Mouse (Mus musculus): Measurements from ENCODE around the gene Gm4858.
A peak's percentile ranks its signal among the peaks of the same experiment; 100 is the strongest.
"Not testable (repeated sequence)": the region's sequence is repeated elsewhere in the genome, so short reads cannot be mapped to it uniquely, and the experiment has no call there.

Gene Gm4858

GRCm38 (mm10) chr3:93068523-93068922, at the start of gene Gm4858:
Gene Gm4858, plus strand, starts transcription at chr3:93068823.
- not testable (repeated sequence) for DNase-seq (ENCODE audit: low spot score in 2 of 2)

GRCm38 (mm10) chr3:93018960-93019359, 49.7 kb upstream of the Gm4858 start, which contains the start of gene Lce1m:
Gene Lce1m, minus strand, starts transcription at chr3:93019060.
- no peak for DNase-seq (ENCODE audit: low spot score in 2 of 2)

GRCm38 (mm10) chr3:93021171-93021570, 47.5 kb upstream of the Gm4858 start:
- no peak for DNase-seq (ENCODE audit: low spot score in 2 of 2)

GRCm38 (mm10) chr3:93023411-93024184, 45.0 kb upstream of the Gm4858 start:
- DNase-seq (ENCODE audit: low spot score in 2 of 2): no peak

- no peak for DNase-seq (ENCODE audit: low spot score in 2 of 2)
These were observed 43.1 kb upstream of the Gm4858 start for GRCm38 (mm10) chr3:93025486-93025885.

- DNase-seq (ENCODE audit: low spot score in 2 of 2): peak in 1 of 2 experiments; percentile 62
These were observed 37.2 kb upstream of the Gm4858 start for GRCm38 (mm10) chr3:93031450-93031849.

- no peak for DNase-seq (ENCODE audit: low spot score in 2 of 2)
These were observed 18.4 kb upstream of the Gm4858 start for GRCm38 (mm10) chr3:93050182-93050581.

GRCm38 (mm10) chr3:93052826-93053474, 15.7 kb upstream of the Gm4858 start:
- no peak for DNase-seq (ENCODE audit: low spot score in 2 of 2)

- no peak for DNase-seq (ENCODE audit: low spot score in 2 of 2)
These were observed 18.0 kb downstream of the Gm4858 start for GRCm38 (mm10) chr3:93086631-93087030.

- peak in 1 of 2 experiments; percentile 8 for DNase-seq (ENCODE audit: low spot score in 2 of 2)
These were observed 25.0 kb downstream of the Gm4858 start for GRCm38 (mm10) chr3:93093581-93093980.

- DNase-seq (ENCODE audit: low spot score in 2 of 2): no peak
These were observed 27.8 kb downstream of the Gm4858 start for GRCm38 (mm10) chr3:93096447-93096846.

- no peak for DNase-seq (ENCODE audit: low spot score in 2 of 2)
These were observed 43.0 kb downstream of the Gm4858 start for GRCm38 (mm10) chr3:93111668-93112067.

- peak in 1 of 2 experiments; percentile 59 for DNase-seq (ENCODE audit: low spot score in 2 of 2)
These were observed 45.9 kb downstream of the Gm4858 start for GRCm38 (mm10) chr3:93114481-93114880.

- DNase-seq (ENCODE audit: low spot score in 2 of 2): no peak
These were observed 50.5 kb downstream of the Gm4858 start for GRCm38 (mm10) chr3:93119101-93119500.
